Mouse (Mus musculus): ENCODE data around the gene Ppfia1.

GRCm38 (mm10) chr7:144577876-144578275 is 24.3 kb upstream of the Ppfia1 start:
- no peak for TF ChIP-seq POLR2A (IDR thresholded peaks at IDR 0.05; ENCODE audit: extremely low read depth, insufficient read depth, low read length)
- no peak for TF ChIP-seq CTCF (IDR thresholded peaks at IDR 0.05; ENCODE audit: extremely low read depth, insufficient read depth, low read length)

Data from cortical plate, adult 2 months (tissue).